Mouse (Mus musculus) retina, postnatal 7 days (tissue): Measurements from ENCODE around the gene Pcnx2.

ENCODE experiments used
- DNase-seq: peaks from one replicate; pipeline ENCODE4 v3.0.0-alpha.2; 2012; ENCODE audit warnings: low read depth, low spot score

Gene Pcnx2

DNA sequence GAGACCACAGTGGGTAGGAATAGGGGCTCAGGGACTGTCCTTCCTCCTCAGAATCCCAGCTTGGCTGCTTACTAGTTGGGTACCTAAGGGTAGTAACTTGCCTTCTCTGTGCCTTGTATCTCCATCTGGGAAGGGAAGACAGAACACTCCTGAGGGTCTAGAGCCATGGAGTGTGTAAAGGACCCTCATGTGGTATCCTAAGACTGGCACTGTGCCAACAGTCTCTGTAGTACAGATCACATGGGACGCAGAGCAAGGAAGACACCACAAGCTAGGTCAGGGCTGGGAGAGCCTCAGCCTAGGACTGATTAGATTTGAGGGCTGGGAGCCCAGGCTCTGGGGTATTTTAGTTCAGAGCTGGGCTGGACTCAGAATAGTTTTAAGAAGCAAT is 141.0 kb downstream of the Pcnx2 start:
- DNase-seq: no peak

DNA sequence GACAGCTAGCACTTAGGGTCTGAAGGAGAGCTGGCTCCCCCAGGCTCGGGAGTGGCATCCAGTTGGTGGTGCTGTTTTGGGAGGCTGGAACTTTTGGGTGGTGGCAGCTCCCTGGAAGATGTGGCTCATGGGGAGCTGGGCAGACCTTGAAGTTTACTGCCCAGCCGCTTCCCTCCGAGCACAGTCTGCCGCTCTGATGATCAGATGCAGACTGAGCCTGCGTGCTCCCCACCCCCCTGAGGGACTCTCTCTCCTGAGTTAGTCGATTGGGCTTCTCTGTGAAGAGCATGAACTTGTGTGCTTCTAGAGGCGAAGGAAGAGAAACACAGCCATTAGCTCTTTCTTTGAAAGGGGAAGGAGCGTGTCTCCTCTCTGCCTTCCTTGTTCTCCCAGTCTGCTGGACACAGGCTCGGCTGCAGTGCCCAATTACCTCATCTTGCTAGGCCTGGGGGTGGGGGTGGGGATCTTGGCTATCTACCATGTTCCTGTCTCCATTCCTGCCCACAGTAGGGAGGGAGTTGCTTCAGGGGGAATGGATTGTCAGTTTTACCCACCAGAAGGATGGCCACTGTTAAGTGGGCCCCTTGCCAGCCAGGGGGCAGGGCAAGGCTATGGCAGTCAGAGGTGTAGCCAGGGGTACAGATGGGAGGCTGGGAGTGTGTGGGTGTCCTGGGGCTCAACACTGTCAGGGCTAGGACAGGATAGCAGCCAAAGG is 141.6 kb downstream of the Pcnx2 start:
- DNase-seq: no peak

DNA sequence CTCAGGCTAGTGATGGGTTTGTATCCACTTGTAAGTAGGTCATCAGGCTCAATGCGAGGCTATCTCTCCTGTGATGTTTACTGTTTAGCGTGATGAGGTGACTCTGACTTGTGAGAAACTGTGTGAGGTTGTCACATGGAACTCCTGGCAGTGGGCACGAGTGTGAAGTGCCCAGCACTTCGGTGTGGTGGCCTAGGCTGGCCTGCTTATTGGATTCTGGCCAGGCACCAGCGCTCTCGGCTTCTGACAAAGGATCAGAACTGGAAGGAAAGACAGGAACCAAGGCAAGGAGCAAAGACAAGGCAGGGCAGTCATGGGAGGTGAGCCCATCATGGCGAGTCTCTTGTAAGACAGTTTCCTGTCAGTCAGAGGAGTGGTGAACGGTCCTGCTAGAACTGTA is 142.2 kb downstream of the Pcnx2 start:
- DNase-seq: no peak

DNA sequence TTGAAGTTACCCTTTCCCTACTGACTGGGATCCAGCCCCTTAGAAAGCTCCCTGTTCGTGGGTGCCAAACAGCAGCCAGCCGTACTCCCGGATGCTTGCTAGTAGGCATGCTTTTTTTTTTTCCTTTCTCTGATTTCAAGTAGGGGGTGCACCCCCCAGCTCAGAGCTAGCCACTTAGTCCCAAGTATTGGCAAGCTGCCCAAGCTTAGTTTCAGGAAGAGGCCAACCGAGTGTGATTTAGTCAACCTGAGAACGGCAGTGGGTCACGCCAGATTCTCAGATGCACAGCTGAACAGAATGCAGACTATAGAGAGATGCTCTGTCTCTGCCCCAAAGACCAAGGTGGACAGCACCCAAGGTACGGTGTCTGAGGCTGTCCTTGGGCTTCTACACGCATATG is 147.3 kb downstream of the Pcnx2 start:
- no peak for DNase-seq

DNA sequence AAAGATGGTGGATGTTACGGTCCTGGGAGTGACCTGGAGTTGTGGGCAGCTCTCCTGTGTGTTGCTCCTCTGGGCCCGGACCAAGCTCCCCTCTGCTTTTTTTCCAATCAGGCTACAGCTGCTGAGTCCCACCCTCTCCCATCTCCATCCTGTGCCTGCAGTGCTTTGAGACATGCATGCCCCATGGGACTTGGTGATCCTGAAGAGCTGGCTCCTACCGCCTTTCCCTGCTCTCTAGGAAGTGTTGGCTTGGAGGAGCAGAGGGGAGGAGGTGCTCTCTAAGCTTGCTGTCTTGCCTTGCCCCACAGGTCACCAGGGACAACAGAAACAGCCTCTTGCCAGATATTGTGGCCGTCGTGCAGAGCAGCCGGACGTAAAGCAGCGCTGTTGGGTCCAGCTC is 150.7 kb downstream of the Pcnx2 start:
- DNase-seq: no peak

DNA sequence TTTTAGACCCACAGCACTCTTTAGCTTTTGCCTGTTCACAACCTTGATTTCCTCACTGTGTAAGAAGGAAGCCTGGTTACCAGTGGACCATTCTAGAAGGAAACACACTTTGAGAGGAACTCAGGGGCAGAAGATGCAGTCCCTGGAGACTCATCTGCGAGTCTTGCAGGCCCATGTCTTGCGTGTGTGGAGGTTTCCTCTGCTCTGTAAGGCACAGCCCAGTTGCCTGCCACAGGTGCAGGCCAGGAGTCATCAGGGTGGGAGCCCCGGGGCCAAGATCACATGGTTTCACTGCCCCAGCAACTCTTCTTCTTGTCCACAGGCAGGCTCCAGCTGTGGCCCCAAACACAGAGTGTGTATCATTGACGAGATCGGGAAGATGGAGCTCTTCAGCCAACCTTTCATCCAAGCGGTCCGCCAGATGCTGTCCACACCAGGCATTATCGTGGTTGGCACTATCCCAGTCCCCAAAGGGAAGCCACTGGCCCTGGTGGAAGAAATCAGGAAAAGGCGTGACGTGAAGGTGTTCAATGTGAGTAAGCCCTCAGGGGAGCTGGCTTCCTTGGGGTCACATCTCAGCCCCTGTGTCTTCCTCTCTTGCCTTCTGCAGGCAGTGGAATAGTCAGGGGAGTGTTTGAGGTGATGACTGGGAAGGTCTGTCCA is 153.1 kb downstream of the Pcnx2 start:
- DNase-seq: no peak

DNA sequence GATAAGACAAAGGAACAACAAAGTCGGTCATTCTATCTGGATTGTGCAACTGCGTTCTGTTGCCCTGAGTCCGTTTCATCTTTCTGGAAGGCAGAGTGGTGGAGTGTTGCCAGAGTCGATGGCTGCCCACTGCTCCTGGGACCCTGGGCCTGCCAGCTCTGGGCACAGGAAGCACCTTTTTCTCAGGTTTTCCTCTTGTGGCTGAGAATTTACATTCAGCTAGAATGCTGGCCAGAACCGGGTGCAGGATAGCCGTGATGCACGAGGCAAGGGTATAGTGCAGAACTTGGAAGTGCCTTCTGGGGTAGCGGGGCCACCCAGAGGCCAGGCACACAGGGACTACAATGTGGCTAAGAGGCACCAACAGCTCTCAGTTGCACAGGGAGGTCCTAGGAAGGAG is 155.7 kb downstream of the Pcnx2 start:
- no peak for DNase-seq

DNA sequence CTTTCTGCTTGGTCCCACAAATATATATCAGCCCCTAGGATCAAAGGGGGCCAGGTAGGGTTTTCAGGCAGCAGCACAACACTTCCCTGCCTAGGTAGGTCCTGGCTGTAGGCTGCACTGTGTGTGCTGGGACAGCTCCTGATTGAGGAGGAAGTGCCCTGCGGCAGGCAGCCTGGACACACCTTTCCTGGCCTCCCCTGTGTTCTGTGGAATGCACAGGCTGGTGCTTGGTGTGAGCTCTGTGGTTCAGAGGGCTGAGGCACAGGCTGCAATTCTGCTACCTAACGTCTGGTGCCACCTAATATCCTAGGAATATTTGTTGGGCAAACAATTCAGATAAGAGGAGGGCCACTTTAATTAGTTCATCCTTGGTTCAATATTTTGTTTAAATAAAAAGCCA is 156.3 kb downstream of the Pcnx2 start:
- no peak for DNase-seq

DNA sequence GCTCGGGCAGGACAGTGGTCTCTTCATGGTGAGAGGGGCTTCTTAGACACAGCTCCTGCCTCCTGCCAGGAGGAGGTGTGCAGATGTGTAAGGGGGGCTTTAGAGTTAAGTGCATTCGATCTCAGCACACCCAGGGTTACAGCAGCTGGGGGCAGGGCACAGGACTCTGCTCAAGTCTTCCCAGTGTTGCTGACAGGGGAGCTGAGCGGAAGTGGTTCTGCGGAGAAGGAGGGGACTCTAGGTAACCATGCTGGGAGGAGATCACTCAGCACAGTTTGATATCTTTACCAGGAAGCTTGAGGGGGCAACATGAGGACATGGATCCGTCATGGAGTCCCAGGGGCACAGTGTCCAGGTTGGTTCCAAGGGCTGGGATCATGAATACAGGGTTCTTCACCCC is 156.7 kb downstream of the Pcnx2 start:
- no peak for DNase-seq

DNA sequence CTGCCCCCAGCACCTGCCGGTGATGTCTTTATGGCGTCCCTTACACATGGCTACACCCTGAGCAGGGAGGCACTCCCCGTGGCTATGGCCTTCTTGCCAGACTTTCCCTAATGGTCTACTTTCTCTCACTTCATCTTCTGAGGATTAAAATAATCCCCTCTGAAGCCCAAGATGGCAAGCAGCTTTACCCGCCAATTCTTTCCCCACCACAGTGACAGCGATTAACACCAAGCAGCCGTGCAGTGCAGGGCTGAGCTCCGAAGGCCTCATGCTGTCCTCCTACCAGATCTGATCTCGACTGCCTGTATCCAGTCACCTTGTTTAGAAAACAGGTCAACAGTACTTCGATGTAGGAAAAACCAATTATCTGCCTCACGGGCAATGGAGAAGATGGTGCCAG is 157.5 kb downstream of the Pcnx2 start:
- DNase-seq: no peak

DNA sequence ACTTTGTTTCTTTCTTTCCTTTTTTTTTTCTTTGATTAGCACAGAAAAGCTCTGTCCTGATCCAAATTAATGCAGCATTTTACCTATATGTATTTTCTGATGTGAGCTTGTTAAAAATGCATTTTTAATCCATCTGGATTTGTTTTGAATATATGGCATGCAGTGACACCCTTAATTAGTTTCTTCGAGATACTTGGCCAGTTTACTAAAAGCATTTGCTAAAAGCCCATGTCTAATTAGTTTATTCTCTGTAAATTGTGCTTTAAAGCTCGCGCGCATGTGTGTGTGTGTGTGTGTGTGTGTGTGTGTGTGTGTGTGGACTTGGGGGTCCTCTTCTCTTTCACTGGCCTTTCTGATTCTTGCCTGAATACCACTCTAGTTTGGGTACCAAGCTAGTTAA is 159.2 kb downstream of the Pcnx2 start:
- DNase-seq: no peak

DNA sequence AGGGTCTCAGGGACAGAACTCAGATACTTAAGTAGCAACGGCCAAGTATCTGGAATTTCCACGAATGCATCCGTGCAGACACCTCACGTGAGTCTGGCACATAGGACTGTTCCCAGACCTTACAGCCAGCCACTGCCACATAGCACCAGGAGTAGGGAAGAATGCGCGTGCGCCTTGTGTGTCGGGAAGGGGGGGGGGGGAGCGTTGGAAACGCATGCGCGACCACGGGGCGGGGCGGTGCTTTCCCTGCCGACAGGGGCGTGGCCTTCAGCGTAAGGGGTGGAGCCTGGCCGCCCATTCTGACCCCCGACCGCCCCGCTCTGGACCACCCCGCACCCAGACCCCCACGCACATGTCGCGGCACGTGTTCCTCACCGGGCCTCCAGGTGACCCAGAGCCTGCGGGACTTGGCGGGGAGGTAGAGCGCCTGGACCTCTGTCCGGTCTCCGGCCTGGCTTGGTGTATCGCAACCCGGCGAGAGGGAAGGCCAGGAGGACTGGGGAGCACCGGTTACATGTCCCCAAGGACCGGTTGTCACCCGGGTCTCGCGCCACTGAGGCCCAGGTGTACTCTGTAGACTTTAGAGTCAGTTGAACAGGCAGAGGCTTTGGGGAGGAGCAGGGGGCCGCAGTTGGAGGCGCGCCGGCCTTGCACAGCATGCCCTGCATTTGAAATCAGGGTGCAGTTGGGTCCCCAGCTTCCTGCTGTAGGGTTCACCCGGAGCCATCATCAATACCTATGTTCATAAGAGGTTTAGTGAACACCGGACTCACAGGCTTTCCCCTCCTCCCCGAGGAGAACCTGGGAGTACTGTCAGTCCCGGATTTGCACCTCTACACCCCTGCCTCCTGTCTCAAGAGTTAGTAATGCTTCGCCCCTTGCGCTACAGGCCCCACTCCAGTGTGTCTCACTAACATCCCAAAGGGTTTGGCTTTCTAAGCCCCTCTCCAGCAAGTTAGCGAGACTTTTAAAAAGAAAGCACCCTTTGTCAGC is 163.9 kb downstream of the Pcnx2 start:
- DNase-seq: peak; percentile 67

DNA sequence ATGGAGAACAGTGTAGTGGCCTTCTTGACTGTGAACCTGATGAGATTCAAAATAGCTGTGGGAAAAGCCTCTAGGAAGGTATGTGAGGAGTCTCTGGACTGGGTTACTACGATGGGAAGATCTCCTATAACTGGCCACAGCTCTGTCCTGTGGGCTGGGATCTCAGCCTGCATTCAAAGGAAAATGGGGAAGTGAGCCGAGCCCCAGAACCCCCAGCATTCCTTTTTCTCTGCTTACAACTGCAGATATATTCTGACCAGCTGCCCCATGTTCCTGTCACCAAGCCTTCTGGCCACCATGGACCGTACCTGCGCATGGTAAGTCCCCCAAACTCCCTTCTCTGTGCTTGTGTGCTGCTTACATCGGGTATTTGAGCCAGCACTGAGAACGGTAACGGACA is 168.4 kb downstream of the Pcnx2 start, which contains the start of gene Ntpcr:
Gene Ntpcr (plus strand): TSS at position 218 of the 400 bp plus-strand sequence.
- DNase-seq: no peak

DNA sequence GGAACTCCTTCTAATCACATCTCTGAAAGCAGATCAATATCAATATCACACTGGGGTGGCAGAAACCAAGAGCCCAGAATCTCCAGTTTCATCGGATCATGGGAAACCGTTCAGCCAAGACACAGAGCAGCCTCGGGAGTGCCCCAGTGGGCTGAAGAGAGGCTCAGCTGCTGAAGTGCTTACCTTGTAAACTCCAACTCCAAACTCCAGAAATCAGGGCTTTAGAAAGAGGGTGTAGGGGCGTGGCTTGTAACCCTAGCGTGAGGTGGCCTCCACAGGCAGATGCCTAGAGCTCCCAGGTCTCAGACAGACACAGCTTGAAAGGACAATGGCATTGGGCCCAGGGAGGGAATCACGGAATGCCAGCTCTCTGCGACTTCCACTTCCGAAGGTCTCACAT is 170.3 kb downstream of the Pcnx2 start:
- no peak for DNase-seq

DNA sequence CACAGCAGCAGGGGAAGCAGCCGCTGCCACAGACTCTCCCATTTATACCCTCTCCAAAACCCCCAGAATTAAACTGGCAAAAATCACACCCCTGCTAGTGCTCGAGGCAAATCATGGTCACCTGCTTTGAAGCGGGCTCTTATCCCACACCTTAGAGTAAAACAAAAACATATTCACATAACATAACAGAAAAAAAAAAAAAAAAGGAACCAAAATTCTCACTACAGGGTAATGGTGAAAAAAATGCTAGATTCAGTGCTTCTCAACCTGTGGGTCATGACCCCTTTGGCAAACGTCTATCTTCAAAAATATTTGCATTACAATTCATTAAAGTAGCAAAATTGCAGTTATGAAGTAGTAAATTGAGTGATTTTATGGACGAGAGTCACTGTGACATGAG is 171.1 kb downstream of the Pcnx2 start:
- no peak for DNase-seq

DNA sequence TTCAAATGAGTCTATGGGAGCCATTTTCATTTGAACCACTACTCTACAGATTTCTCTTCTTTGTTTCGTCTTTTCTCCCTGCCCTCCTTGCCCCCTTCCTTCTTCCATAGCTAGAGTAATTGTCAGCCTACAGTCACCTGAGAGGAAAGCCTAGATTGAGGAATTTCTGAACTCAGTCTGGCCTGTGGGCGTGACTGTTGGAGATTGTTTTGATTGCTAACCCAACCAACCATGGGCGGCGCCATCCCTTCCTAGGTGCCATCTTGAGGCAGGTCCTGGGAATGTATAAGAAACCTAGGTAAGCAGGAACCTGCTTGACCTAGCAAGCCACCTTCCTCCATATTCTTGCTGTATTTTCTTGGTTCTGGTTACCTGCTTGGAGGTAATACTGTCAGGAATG is 172.0 kb downstream of the Pcnx2 start:
- DNase-seq: no peak

DNA sequence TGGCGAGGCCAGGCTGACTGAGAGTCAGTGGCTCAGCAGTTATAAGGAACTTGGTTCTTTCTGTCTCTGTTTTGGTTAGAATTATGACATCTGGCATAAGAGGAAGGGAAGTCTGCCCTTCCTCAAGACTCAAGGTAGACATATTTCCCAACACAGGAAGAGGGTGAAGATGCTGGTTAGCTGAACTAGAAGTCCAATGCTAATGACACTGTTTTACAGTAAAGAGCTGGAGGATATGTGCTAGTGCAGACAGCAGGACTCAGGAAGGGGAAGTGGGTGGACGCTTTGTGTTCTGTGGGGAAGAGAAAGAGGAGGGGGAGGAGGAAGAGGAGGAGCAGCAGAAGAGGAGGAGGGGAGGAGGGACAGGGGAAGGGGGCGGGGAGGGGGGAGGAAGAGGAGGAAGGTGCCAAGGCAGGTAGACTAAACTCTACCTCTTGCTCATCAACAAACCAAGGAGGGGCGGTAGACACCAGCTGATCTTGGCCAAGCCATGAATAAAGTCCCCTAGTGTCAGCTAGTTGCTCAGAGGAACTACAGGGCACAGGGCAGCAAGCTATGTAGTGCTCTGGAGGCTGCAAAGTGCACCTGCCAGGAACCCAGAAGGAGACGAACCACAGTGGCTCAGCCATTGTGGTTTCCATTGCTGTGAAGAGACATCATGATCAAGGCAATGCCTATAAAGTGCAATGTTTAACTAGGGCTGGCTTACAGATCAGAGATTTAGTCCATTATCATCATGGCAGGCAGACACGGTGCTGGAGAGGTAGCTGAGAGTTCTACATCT is 172.9 kb downstream of the Pcnx2 start:
- DNase-seq: no peak

DNA sequence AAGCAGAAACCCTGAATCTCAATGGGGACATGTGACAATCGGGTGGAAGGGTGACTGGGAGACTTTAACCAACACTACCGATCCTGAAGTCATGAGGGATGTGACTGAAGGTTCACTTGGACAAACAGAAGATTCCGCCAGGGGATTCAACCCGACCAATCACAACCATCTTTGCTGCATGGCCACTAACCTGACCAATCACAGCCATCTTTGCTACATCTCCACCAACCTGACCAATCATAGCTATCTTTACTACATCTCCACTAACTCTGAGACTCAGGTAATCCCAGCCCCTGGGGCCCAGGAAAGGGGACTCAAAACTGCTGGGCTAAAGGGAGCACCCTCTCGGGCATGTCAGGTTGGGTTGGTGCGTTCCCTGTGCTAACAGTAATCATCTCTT is 174.7 kb downstream of the Pcnx2 start:
- DNase-seq: no peak

DNA sequence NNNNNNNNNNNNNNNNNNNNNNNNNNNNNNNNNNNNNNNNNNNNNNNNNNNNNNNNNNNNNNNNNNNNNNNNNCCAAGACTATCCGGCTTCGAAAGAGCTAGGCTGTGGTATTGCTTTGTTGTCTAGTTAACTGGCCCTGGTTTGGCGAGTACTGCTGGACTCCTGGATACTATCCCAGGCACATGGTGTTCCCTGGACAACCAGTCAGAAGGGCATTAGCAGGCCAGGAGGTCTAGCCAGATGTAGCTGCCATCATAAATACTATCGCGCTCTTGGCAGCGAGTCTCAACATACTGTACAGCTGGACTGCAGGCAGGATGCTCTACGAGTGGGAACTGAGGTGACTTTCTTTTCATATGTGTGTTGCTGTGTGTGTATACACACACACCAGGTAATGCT is 175.4 kb downstream of the Pcnx2 start:
- DNase-seq: no peak

DNA sequence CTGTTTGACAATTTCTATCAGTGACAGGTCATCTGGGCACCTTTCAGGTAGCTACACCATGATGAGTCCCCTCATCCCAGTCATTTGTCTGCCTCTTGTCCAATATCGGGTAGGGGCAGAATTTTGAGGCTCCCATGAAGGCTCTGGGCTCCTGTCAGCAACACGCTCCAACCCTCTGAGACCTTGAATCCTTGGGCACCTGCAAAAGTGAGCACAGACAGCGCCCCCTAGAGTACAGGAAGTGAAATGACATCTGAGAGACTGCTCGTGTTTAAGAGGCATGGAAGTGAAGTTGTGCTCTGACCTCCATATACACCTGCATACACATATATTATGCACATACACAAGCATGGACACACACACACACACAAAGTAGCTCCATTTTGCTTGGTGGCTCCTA is 179.2 kb downstream of the Pcnx2 start:
- no peak for DNase-seq

DNA sequence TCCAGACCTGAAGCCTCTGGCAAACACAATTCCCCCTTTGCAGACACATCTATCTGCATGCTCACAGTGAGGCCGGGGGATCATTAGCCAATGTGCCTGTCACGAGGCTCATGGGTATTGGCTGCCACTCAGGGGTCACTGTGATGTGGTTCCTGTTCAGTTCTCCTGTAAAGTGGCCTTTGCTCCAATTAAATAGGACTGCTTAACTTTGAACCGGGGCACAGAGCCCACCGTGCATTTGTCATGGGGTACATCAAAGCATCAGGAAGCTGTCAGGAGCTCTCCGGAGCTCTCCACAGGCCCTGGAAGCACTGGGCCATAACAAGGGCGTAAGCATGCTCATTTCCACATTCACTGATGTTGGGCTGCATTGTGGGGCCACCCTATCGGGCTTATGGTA is 181.5 kb downstream of the Pcnx2 start:
- DNase-seq: no peak

DNA sequence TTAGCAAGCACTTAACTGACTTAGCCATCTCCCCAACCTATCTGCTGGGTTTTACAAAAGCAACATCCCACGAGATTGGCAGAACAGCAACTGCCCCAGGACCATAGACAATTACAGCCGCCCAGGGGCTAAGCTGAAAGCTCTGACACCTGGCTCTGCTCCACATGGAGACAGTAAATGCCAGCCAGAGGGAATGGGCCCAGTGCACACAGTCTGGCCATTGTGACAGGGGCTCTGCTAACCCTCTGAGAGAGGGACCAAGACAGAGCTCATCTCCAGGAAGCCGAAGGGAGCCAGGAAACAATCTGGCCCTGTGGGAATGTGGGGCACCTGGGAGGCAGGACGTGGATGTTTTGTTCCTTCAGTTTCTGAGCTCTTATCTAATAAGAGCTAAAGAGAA is 181.9 kb downstream of the Pcnx2 start:
- no peak for DNase-seq
